Mouse (Mus musculus) WW6 (cell line): ENCODE measurements around the gene Cd80.
"Not testable (repeated sequence)": the region's sequence is repeated elsewhere in the genome, so short reads cannot be mapped to it uniquely, and the experiment has no call there.

Experiments
- DNase-seq: peaks from one replicate; pipeline ENCODE4 v3.0.0-alpha.2; 2013; ENCODE audit warnings: low read depth, low spot score

Gene Cd80

DNA sequence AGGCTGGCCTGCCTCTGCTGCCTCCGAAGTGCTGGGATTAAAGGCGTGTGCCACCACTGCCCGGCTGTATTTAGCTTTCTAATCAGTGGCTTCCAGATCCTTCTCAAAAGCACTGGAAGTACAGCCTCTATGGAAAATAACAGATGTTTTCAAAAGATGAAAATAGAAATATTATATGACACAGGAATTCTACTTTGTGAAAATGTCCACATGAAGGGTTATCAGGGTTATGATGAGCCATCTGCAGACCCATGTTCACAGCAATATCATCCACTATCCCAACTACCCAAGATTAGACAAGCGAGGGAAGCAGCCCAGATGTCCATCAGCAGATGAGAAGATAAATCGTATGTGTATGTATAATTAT, 17.1 kb downstream of the Cd80 start:
- DNase-seq, result no peak

DNA sequence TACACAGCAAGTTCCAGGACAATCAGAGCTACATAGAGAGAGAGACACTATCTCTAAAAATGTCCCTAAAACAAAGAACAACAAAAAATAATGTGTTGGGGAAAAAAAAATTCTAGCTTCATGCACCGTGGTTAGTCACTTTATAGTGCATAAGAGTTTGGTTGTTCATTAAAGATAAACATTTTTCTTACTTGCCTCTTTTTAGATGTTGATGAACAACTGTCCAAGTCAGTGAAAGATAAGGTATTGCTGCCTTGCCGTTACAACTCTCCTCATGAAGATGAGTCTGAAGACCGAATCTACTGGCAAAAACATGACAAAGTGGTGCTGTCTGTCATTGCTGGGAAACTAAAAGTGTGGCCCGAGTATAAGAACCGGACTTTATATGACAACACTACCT, 18.3 kb downstream of the Cd80 start:
- DNase-seq, result no peak

- DNase-seq, result no peak
Observed at GRCm38 (mm10) chr16:38474677-38475286, 19.4 kb downstream of the Cd80 start.

GRCm38 (mm10) chr16:38475681-38476311, 20.4 kb downstream of the Cd80 start:
- DNase-seq, result no peak

GRCm38 (mm10) chr16:38476312-38477240, 21.2 kb downstream of the Cd80 start:
- DNase-seq, result no peak

DNA sequence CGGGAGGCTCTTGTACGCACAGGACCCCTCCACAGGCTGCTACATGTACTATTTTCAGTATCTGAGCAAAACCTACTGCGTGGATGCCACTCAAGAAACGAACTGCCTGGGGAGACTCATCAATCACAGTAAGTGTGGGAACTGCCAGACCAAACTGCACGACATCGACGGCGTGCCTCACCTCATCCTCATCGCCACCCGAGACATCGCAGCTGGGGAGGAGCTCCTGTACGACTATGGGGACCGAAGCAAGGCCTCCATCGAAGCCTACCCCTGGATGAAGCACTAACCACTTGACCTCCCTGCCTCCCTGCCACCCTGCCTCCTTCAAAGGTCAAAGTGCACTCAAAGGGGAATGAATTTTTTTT, 21.9 kb downstream of the Cd80 start:
- DNase-seq, result not testable (repeated sequence)

DNA sequence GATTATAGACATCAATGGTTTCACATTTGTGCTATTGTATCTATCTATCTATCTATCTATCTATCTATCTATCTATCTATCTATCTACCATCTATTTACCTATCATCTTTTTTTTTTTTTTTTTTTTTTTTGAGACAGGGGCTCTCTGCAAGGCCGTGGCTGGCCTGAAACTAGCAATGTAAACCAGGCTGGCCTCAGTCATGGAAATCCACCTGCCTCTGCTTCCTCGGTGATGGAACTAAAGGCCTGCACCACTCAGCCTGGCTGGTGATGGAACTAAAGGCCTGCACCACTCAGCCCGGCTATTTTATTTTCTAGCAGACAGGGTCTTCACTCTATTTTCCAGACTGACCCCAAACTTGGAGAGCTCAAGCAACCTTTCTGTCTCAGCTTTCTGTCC, 22.9 kb downstream of the Cd80 start:
- DNase-seq, result no peak

DNA sequence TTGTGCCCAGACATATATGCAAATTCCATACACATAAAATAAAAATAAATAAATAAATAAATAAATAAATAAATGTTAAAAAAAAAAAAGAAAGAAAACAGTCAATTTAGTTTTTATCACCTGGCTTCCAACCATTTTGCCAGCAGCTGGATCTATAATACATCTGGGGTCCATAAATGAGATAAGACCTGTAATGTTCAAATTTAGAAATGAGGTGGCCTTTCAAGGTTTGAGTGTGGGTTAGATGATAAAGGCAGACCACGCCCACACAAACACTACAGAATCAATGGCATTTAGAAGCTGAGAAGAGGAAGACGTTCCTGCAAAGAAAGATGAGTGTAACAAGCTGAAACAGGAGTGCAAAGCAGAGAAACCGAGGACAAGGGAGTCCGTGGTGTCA, 26.0 kb downstream of the Cd80 start:
- no peak for DNase-seq

GRCm38 (mm10) chr16:38482780-38483562, 27.6 kb downstream of the Cd80 start:
- DNase-seq, result no peak

- DNase-seq, result no peak
Observed at GRCm38 (mm10) chr16:38483582-38484309, 28.4 kb downstream of the Cd80 start.

DNA sequence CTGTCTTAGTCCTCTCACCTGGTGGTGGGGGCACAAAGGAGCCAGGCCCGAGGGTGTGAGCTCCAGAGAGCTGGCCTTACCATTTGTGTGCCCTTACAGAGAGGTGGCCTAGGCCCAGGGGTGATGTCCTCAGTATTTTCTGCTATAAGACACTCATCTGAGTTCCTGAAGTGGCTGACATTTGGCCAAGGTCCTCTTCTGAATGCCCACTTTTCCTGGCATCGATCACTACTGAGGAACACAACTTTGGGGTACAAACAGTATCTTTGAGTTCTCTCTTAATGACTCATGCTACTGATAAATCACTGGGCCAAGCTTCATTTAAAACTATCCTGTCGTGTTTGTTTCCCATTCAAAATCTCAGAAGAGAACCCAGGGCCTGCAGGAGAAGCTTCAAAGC, 37.2 kb downstream of the Cd80 start:
- no peak for DNase-seq

- DNase-seq, result no peak
Observed at GRCm38 (mm10) chr16:38493890-38494289, 38.5 kb downstream of the Cd80 start.

DNA sequence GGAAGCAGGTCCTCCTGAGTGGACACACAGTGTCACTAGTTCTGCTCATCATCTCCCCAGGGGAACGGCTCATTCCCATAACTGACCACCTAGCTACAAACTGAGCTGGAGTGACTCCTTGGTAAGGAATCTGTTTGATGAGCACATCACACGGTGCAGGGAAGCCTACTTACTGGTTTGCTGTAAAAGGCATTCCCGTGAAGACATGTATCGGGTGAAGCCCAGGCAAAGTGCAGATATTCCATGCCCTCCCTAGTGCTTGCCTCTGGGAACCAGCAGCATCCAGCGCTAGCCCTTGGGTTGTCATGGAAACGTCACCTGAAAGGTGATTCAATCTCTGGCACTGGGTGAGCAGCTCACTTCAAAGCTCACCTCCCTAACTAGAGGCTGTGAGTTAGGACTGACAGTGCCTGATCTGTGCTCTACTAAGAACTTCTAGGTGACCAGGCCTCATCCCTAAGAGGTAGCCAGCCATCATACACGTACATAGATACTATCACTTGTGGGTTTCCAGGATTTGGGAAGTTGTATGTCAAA, 41.3 kb downstream of the Cd80 start:
- DNase-seq, result no peak

- DNase-seq, result no peak
Observed at GRCm38 (mm10) chr16:38502469-38502868, 47.1 kb downstream of the Cd80 start.

DNA sequence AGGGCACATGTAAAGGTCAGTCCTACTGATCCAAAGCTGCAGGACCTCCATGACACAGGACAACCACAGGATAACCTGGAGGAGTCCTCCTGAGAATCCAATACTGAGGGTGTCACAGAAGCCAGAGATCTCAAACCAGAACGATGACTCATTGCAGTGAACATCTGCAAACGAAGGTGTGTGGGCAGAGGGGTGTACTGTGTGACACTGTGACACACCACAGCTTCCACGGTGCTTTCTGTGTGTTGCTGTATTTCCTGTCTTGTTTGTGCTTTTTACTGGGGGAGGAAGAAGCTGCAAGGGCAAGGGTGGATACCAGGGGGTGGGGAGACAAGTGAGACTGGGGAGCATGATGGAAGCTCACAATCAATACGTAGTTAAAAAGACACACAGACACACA, 48.2 kb downstream of the Cd80 start:
- no peak for DNase-seq

DNA sequence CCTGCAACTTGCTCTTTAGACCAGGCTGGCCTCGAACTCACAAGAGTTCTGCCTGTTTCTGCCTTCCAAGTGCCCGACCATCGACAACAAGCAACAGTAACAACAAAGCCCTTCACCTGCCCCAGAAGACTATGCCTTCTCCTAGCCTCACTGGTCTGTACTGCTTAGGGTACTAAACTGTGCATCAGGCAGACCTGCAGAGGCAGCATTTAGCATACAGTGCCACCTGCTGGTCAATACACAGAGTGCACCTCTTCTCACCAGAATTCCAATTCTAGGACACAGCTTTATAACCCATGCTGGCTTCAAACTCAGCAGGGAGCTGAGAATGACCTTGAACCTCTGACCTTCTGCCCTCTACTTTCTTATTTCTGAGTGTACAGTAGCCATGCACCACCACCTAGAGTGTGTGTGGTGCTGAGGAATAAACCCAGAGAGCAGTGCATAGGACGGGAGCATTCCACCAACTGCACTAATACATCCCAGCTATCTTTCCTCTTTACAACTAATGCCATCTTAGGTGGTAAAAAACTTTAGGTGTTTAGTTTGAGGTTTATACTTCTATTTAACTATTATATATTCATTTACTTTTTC, 50.8 kb downstream of the Cd80 start:
- DNase-seq, result peak; percentile 43

- no peak for DNase-seq
Observed at GRCm38 (mm10) chr16:38510846-38511245, 55.5 kb downstream of the Cd80 start.

- no peak for DNase-seq
Observed at GRCm38 (mm10) chr16:38519140-38519539, 63.8 kb downstream of the Cd80 start.

GRCm38 (mm10) chr16:38521211-38521987, 66.0 kb downstream of the Cd80 start:
- DNase-seq, result no peak
